Comparison of ENCODE assay signal across 1 mouse cellular context in the genomic region with DNA sequence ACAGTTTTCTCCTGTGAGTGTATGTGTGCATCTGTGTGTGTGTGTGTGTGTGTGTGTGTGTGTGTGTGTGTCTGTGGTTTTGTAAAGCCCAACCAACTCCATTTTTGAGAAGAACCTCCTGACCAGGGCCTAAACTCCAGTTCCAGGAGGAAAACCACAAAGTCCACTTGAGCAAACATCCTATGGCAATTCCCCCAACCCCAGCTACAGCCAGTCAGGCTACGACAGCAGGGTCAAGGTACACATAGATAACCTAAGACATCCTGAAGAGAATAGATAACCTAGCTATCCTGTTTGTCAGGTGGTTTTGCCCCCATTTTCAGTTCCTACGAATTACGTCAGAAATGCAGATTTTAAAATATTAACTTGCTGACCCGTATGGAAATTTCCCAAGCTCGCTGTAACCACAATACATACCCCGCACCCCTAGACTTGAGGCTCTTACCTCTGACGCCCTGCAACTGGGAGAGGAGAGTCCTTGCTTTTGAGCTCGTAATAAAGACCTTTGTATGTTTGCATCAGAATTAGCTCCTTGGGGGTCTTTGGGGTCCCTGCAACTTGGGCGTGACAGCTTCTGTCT.
A peak's percentile ranks its signal among the peaks of the same experiment; 100 is the strongest.
TF ChIP-seq lines count a peak whose summit lies in the region.

No protein-coding gene starts in this region.

TF ChIP-seq in CH12.LX, 34 proteins besides CTCF, POLR2A, EP300 and RAD21 (continued from another document):
- TF ChIP-seq CHD1 (IDR thresholded peaks at IDR 0.05; ENCODE audit: low read depth, low read length) (no peak), ZKSCAN1 (IDR thresholded peaks at IDR 0.05; ENCODE audit: borderline replicate concordance, low read depth, low read length) (no peak), CHD2 (IDR thresholded peaks at IDR 0.05; ENCODE audit: low read length) (no peak), ZNF384 (IDR thresholded peaks at IDR 0.05; ENCODE audit: low read depth, low read length) (no peak), UBTF (IDR thresholded peaks at IDR 0.05; ENCODE audit: low read depth, low read length) (no peak), GABPA (IDR thresholded peaks at IDR 0.05; ENCODE audit: insufficient replicate concordance, low read depth, low read length) (no peak), USF1 (IDR thresholded peaks at IDR 0.05; ENCODE audit: low read depth, low read length) (no peak), SMC3 (IDR thresholded peaks at IDR 0.05; ENCODE audit: low read depth, low read length) (no peak), RCOR1 (conservative IDR thresholded peaks at IDR 0.05; ENCODE audit: low read depth, low read length) (no peak), IRF4 (IDR thresholded peaks at IDR 0.05; ENCODE audit: low read depth, low read length) (no peak), TCF12 (IDR thresholded peaks at IDR 0.05; ENCODE audit: low read depth, low read length) (no peak), ETS1 (conservative IDR thresholded peaks at IDR 0.05; ENCODE audit: low read depth, low read length) (peak; percentile 61)
